Mouse (Mus musculus) neural tube, embryonic 14.5 days (tissue): ENCODE results near the gene Aff3. TPM values are rescaled to one million over a fixed set of nuclear protein-coding genes. Genes with fewer than 3 reads are reported as not detected.

ENCODE experiments used
- ATAC-seq: fragments of 200-750 bp; cut with Nextera tagmentation; 2 replicates; pipeline ENCODE4 v1.8.0; 2017; ENCODE audit warnings: low read depth, mild to moderate bottlenecking, moderate TSS enrichment, moderate library complexity
- H3K27ac ChIP-seq: fragments of 300-500 bp; sonication (generic); 2 replicates; pipeline ENCODE4 v1.5.1; 2014; ENCODE audit warnings: low read depth, mild to moderate bottlenecking, control low read depth, low read length, moderate library complexity, mixed read lengths
- H3K27me3 ChIP-seq: fragments of 300-500 bp; sonication (generic); 2 replicates; pipeline ENCODE4 v1.6.1; 2014; ENCODE audit warnings: low read length; ENCODE audit not compliant: control insufficient read depth, insufficient read depth
- H3K36me3 ChIP-seq: fragments of 300-500 bp; sonication (generic); 2 replicates; pipeline ENCODE4 v1.6.1; 2014; ENCODE audit warnings: low read length, mixed read lengths; ENCODE audit not compliant: control insufficient read depth, insufficient read depth
- H3K4me1 ChIP-seq: fragments of 300-500 bp; sonication (generic); 2 replicates; pipeline ENCODE4 v1.6.1; 2014; ENCODE audit warnings: low read length; ENCODE audit not compliant: control insufficient read depth, insufficient read depth
- H3K4me2 ChIP-seq: fragments of 300-500 bp; sonication (generic); 2 replicates; pipeline ENCODE4 v1.6.1; 2014; ENCODE audit warnings: mild to moderate bottlenecking, low read depth, low read length, control low read depth
- H3K4me3 ChIP-seq: fragments of 300-500 bp; sonication (generic); 2 replicates; pipeline ENCODE4 v1.5.1; 2014; ENCODE audit warnings: low read depth, low read length, control low read depth, mixed read lengths
- H3K9ac ChIP-seq: fragments of 300-500 bp; sonication (generic); replicated peaks from 2 replicates; pipeline ENCODE4 v1.6.1; 2014; ENCODE audit warnings: low read depth, mild to moderate bottlenecking, control low read depth, low read length, mixed read lengths
- H3K9me3 ChIP-seq: fragments of 300-500 bp; sonication (generic); 2 replicates; pipeline ENCODE4 v1.6.1; 2016; ENCODE audit warnings: low read length; ENCODE audit not compliant: control insufficient read depth
- WGBS: fragments of 180-500 bp; shearing (Covaris S2); extraction: QIAGEN DNeasy Blood & Tissue Kit; methylation state at CpG from one replicate; pipeline ENCODE4 v1.1.7; 2014; 5-methylcytosine and 5-hydroxymethylcytosine counted together
- polyA plus RNA-seq: library from polyadenylated mRNA; unstranded; fragments of >200 nt; fragmentation: Nextera tagmentation; extraction: Ambion mirVana; gene quantifications from 2 replicates; pipeline ENCODE4 v1.2.1, GENCODE M21; 2014

Gene Aff3
- polyA plus RNA-seq, 1 experiment from 2014 or later: 26.6 TPM

DNA sequence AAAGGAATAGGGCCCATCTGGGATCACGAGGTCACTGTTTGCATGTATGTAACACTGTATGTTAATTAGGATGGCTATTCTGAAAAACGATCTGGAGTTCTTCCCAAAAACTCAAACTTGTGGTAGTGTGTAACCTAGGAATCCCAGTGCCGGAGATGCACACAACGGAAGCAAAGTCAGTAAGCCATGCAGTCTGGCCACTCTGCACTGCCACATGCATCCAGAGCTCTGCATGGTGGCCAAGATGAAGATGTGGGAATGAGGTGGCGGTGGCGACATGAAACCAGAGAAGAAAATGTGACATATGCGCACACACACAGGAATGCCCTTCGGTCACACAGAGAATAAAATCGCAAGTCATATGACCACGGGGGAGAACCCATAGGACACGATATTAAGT lies 143.1 kb downstream of the Aff3 start:
- Histone ChIP-seq H3K4me3 (no peak overlapping the region), H3K36me3 (0 out of 2 replicates have a peak, but pooled peaks cover 4% of the 10 kb centered on the region), H3K27me3 (no peaks in the 10 kb centered on the region), H3K4me2 (no peak overlapping the region), H3K4me1 (no peaks in the 10 kb centered on the region), H3K9ac (no peak overlapping the region), H3K27ac (no peak overlapping the region), H3K9me3 (no peaks in the 10 kb centered on the region)
- no peak for ATAC-seq
- WGBS: 97% methylated on average over 11 of the region's 11 CpGs

DNA sequence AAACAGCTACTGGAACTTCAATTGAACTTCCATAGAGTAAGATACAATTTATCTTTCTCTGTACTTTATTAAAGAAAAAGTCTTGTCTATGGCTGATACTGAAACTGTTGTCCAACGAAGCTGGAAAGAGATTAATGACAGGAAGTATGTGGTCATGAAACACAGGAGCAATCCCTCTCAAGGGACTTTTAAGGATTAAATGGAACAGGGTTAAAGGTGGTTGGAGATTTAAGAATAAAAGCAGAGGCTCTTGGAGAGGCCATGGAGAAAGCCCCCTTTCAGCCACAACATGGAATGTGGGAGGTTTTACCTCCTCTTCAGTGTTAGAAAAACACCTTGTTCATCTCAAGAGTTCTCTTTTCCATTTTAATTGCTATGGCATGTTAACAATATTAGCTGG lies 148.5 kb downstream of the Aff3 start:
- Histone ChIP-seq H3K4me2 (no peak overlapping the region), H3K36me3 (no peaks in the 10 kb centered on the region), H3K27me3 (no peaks in the 10 kb centered on the region), H3K9ac (no peak overlapping the region), H3K4me1 (peaks cover 30% of the 10 kb centered on the region), H3K4me3 (no peak overlapping the region), H3K9me3 (no peaks in the 10 kb centered on the region), H3K27ac (no peak overlapping the region)
- 38% methylated on average over 1 of the region's 1 CpGs for WGBS
- no peak for ATAC-seq

DNA sequence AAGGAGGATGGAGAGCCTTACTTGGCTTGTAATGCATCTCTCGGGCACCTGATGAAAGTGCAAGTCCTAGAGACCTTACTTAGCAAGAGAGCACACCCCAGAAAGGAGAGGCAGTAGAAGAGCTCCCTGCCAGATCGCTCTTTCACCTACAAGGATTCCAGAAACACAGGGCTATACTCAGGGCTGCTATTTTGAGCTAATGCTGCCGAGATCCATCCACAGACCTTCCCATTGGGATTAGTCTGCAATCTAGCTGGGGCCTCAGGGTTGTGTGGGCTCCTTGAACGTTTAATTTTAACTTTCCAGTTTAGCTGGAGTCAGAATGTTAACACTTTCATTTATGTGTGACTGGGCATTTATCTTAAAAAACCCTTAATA lies 150.1 kb downstream of the Aff3 start:
- Histone ChIP-seq H3K9ac (no peak overlapping the region), H3K9me3 (no peaks in the 10 kb centered on the region), H3K27ac (no peak overlapping the region), H3K36me3 (no peaks in the 10 kb centered on the region), H3K4me1 (peaks cover 38% of the 10 kb centered on the region), H3K4me2 (no peak overlapping the region), H3K27me3 (no peaks in the 10 kb centered on the region), H3K4me3 (no peak overlapping the region)
- ATAC-seq: no peak
- WGBS: 44% methylated on average over 4 of the region's 4 CpGs

DNA sequence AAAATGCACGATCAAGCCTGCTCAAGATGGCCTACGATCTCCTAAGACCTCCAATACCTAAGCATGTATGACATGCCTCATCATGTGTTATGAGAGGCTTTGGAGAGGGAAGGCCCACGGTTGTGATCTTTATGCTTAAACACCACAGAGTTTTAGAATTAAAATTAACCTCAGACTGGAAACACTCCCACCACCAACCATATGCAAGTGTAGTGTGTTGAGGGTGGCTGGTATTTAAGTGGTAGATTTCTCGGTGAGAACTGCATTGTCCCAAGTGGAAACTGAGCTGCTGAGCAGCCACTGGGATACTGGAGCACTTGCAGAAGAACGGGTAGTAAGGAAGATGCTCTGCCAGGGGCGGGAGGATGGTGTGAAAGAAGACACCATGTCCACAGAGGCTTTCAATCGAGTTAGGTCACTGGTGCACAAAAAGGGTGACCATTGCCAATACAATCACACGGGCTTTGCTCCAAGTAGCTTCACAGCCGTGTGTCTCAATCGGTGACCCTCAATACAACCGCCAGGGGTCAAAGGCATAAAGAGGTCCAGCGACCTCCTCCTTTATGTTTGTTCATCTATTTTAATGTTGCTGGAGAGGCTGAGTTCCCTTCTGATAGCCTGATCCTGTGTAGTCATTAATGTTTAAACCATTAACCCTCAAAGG lies 150.7 kb downstream of the Aff3 start:
- ATAC-seq: no peak
- no peaks in the 10 kb centered on the region for H3K27me3 ChIP-seq
- H3K9ac ChIP-seq: no peak overlapping the region
- 0 out of 2 replicates have a peak overlapping the region, but pooled peaks have one; percentile 10 for H3K27ac ChIP-seq
- no peak overlapping the region for H3K4me2 ChIP-seq
- no peaks in the 10 kb centered on the region for H3K36me3 ChIP-seq
- peaks cover 38% of the 10 kb centered on the region for H3K4me1 ChIP-seq
- H3K4me3 ChIP-seq: no peak overlapping the region
- WGBS: 44% methylated on average over 12 of the region's 12 CpGs
- H3K9me3 ChIP-seq: no peaks in the 10 kb centered on the region

DNA sequence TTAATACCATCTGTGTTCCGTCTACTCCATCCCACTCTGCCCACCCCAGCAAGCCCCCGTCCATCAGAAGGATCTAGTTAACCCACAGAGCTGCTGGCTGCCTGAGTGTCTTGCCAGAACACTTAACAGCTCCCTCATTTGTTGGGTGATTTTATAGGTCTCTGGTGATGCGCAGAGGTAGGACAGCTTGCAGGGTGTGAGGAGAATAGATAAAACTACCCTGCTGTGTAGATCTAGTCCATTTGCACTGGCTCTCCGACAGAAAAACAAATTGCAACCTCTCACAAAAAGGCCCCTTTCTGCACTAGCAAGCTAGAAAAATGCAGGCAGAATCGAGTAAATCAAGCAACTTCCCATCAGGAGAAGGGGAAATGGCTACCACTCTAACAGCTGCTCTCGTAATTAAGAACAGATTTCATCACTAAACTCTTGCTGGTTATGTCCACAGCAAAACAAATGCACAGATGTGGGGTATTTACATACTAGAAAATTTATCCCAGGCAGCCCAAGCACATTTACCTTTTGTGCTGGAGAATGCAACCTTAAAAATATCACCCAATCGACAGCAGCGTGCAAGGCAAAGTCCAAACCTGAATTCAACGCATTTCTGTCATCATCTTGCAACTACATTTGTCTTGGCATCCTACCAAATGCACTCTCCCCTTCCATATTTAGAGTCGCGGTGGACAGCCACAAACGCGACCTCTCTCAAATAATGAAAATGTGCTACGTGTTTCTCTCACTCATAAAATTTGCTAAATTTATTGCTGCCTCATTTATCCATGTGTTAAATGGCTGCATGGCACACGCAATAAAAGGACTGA lies 152.3 kb downstream of the Aff3 start:
- no peaks in the 10 kb centered on the region for H3K36me3 ChIP-seq
- peak; percentile 89 for ATAC-seq
- H3K9ac ChIP-seq: no peak overlapping the region; the same call in 1 of the 2 replicates
- WGBS: 10% methylated on average over 15 of the region's 15 CpGs
- H3K27me3 ChIP-seq: no peaks in the 10 kb centered on the region
- no peaks in the 10 kb centered on the region for H3K9me3 ChIP-seq
- peaks cover 38% of the 10 kb centered on the region for H3K4me1 ChIP-seq
- H3K27ac ChIP-seq: peak overlapping the region; percentile 80
- no peak overlapping the region for H3K4me3 ChIP-seq
- peak overlapping the region; percentile 23 for H3K4me2 ChIP-seq

DNA sequence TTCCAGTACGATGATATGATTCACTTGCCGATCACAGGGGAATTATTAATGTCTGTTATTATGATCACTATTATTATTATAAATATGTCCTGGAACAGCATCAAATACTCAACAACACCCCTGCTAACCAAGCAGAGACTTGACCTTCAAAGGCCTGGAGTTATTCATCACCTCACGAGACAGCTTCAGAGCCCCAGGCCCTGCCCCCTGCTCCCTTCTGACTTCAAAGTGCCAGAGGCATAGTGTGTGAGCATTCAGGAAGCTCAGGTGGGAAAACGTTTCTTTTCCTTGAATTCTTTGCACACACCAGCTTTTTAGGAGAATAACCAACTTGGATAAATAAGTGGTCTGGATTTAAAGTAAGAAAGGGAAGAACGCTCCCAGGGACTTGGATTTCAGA lies 153.7 kb downstream of the Aff3 start:
- Histone ChIP-seq H3K4me1 (peaks cover 38% of the 10 kb centered on the region), H3K27ac (peak overlapping the region; percentile 80), H3K9me3 (no peaks in the 10 kb centered on the region), H3K36me3 (no peaks in the 10 kb centered on the region), H3K9ac (0 out of 2 replicates have a peak overlapping the region, but pooled peaks have one; percentile 26), H3K4me2 (peak overlapping the region; percentile 7; the same call in 1 of the 2 replicates), H3K4me3 (no peak overlapping the region), H3K27me3 (no peaks in the 10 kb centered on the region)
- WGBS: 36% methylated on average over 5 of the region's 5 CpGs
- ATAC-seq: no peak

DNA sequence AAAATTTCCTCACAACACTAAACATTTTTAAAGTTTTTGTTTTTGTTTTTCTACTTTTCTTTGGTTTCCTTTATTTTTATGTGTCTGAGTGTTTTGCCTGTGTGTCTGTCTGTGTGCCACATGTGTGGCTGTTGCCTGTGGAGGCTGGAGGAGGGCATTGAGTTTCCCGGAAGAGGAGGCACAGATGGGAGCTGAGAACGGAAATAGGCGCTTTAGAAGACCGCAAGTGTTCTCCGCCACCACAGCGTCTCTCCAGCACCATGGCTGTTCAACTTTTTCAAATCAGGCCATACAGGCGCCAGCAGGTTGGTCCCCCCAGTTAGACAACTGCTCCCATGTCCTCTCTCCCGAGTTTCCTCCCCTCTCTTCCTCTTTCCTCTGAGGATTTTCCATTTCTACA lies 155.5 kb downstream of the Aff3 start:
- H3K4me1 ChIP-seq: peaks cover 34% of the 10 kb centered on the region
- no peak overlapping the region for H3K4me2 ChIP-seq
- no peak overlapping the region for H3K4me3 ChIP-seq
- ATAC-seq: no peak
- WGBS: 77% methylated on average over 8 of the region's 8 CpGs
- no peaks in the 10 kb centered on the region for H3K36me3 ChIP-seq
- no peaks in the 10 kb centered on the region for H3K27me3 ChIP-seq
- no peak overlapping the region for H3K27ac ChIP-seq
- no peak overlapping the region for H3K9ac ChIP-seq
- no peaks in the 10 kb centered on the region for H3K9me3 ChIP-seq

DNA sequence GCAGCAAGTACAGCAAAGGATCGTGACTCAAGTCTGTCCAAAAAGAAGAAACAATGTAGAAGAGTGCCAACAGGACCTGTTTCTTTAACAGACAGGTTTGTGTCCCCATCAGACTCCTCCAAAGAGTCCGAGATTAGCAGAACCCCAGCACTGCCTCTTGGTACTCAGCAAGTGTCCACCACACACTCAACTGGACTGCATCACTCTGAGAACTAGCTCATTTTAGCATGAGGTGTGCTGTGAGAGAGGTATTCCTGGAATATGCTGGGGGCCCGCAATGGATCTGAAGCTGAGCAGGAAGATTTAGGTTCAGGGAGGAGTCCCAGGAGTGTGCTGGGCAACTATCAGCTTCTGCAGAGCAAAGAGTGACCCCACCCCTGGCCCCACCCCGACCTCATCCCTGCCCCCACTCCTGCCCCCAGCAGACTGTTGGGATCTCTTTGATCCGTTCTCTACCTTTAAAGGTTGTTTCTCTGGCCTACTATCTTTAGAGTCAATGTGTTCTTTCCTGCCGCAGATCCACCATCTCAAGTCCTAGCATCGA lies 157.0 kb downstream of the Aff3 start:
- no peak overlapping the region for H3K4me2 ChIP-seq
- no peak for ATAC-seq
- no peaks in the 10 kb centered on the region for H3K36me3 ChIP-seq
- WGBS: 89% methylated on average over 7 of the region's 7 CpGs
- H3K9ac ChIP-seq: no peak overlapping the region
- peaks cover 27% of the 10 kb centered on the region for H3K4me1 ChIP-seq
- H3K27me3 ChIP-seq: no peaks in the 10 kb centered on the region
- H3K27ac ChIP-seq: no peak overlapping the region
- H3K4me3 ChIP-seq: no peak overlapping the region
- no peaks in the 10 kb centered on the region for H3K9me3 ChIP-seq

DNA sequence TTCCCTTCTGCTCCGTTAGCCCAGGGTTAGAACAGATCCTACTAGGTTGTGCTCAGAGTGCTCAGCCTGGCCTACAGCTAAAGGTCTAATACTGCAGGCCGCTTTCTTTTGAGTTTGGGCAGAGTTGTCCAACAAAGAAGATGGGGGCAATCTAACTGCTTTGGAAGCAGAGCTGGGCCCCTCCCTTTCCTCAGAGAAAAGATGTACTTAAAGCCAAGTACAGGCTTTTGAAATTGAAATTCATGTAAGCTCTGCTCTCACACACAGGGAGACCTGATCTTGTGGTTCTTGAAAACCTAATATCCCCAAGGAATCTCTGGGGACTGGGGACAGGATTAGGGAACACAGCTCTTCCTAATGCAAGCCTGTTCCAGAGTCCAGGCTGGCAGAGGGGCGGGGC lies 158.4 kb downstream of the Aff3 start:
- WGBS: 91% methylated on average over 3 of the region's 3 CpGs

More for the DNA sequence above, 158.4 kb downstream of the Aff3 start:
- Histone ChIP-seq H3K27me3 (no peaks in the 10 kb centered on the region), H3K4me3 (no peak overlapping the region), H3K9me3 (no peaks in the 10 kb centered on the region), H3K9ac (no peak overlapping the region), H3K27ac (no peak overlapping the region), H3K36me3 (no peaks in the 10 kb centered on the region), H3K4me2 (no peak overlapping the region), H3K4me1 (peaks cover 24% of the 10 kb centered on the region)
- ATAC-seq: no peak
